Mouse (Mus musculus): ENCODE results near the gene Trub1. TPM values are rescaled to one million over a fixed set of nuclear protein-coding genes. Genes with fewer than 3 reads are reported as not detected.

Trub1 gene
- 26.1 and 29.5 TPM in 2 replicates for polyA plus RNA-seq (2012; rRNA removed)

GRCm38 (mm10) chr19:57452492-57453217 lies at the start of gene Trub1:
Gene Trub1 (plus strand): TSS chr19:57452912.
- DNase-seq (ENCODE audit: extremely low spot score in 1 of 2, low spot score in 1 of 2): peak; percentile 78 to 91

- DNase-seq (ENCODE audit: extremely low spot score in 1 of 2, low spot score in 1 of 2): peak in 1 of 2 experiments; percentile 76
Measured at GRCm38 (mm10) chr19:57403700-57404501, 48.8 kb upstream of the Trub1 start.

GRCm38 (mm10) chr19:57404502-57404848 lies 48.2 kb upstream of the Trub1 start:
- no peak for DNase-seq (ENCODE audit: extremely low spot score in 1 of 2, low spot score in 1 of 2)

- no peak for DNase-seq (ENCODE audit: extremely low spot score in 1 of 2, low spot score in 1 of 2)
Measured at GRCm38 (mm10) chr19:57407947-57408346, 44.8 kb upstream of the Trub1 start.

- peak in 1 of 2 experiments; percentile 54 for DNase-seq (ENCODE audit: extremely low spot score in 1 of 2, low spot score in 1 of 2)
Measured at GRCm38 (mm10) chr19:57411375-57412196, 41.1 kb upstream of the Trub1 start.

- DNase-seq (ENCODE audit: extremely low spot score in 1 of 2, low spot score in 1 of 2): no peak
Measured at GRCm38 (mm10) chr19:57413170-57413569, 39.5 kb upstream of the Trub1 start.

GRCm38 (mm10) chr19:57413918-57414317 lies 38.8 kb upstream of the Trub1 start:
- no peak for DNase-seq (ENCODE audit: extremely low spot score in 1 of 2, low spot score in 1 of 2)

- DNase-seq (ENCODE audit: extremely low spot score in 1 of 2, low spot score in 1 of 2): peak in 1 of 2 experiments; percentile 34
Measured at GRCm38 (mm10) chr19:57415031-57415807, 37.5 kb upstream of the Trub1 start.

- DNase-seq (ENCODE audit: extremely low spot score in 1 of 2, low spot score in 1 of 2): no peak
Measured at GRCm38 (mm10) chr19:57417800-57418580, 34.7 kb upstream of the Trub1 start.

- no peak for DNase-seq (ENCODE audit: extremely low spot score in 1 of 2, low spot score in 1 of 2)
Measured at GRCm38 (mm10) chr19:57423402-57423801, 29.3 kb upstream of the Trub1 start.

- no peak for DNase-seq (ENCODE audit: extremely low spot score in 1 of 2, low spot score in 1 of 2)
Measured at GRCm38 (mm10) chr19:57425296-57425695, 27.4 kb upstream of the Trub1 start.

GRCm38 (mm10) chr19:57426841-57427240 lies 25.9 kb upstream of the Trub1 start:
- DNase-seq (ENCODE audit: extremely low spot score in 1 of 2, low spot score in 1 of 2): no peak

GRCm38 (mm10) chr19:57427756-57428438 lies 24.8 kb upstream of the Trub1 start:
- no peak for DNase-seq (ENCODE audit: extremely low spot score in 1 of 2, low spot score in 1 of 2)

GRCm38 (mm10) chr19:57428641-57429040 lies 24.1 kb upstream of the Trub1 start:
- DNase-seq (ENCODE audit: extremely low spot score in 1 of 2, low spot score in 1 of 2): no peak

- DNase-seq (ENCODE audit: extremely low spot score in 1 of 2, low spot score in 1 of 2): no peak
Measured at GRCm38 (mm10) chr19:57429926-57430325, 22.8 kb upstream of the Trub1 start.

GRCm38 (mm10) chr19:57431476-57431875 lies 21.2 kb upstream of the Trub1 start:
- DNase-seq (ENCODE audit: extremely low spot score in 1 of 2, low spot score in 1 of 2): no peak

GRCm38 (mm10) chr19:57434024-57434423 lies 18.7 kb upstream of the Trub1 start:
- DNase-seq (ENCODE audit: extremely low spot score in 1 of 2, low spot score in 1 of 2): no peak

- no peak for DNase-seq (ENCODE audit: extremely low spot score in 1 of 2, low spot score in 1 of 2)
Measured at GRCm38 (mm10) chr19:57436586-57437021, 16.1 kb upstream of the Trub1 start.

GRCm38 (mm10) chr19:57437042-57437441 lies 15.7 kb upstream of the Trub1 start:
- DNase-seq (ENCODE audit: extremely low spot score in 1 of 2, low spot score in 1 of 2): no peak

All from frontal cortex, adult 2 months (tissue).